Mouse (Mus musculus) lung, postnatal 14 days (tissue): ENCODE data around the gene Recql.

Experiments used
- DNase-seq: peaks from one replicate; pipeline ENCODE4 v3.0.0; 2021

The Recql gene

GRCm38 (mm10) chr6:142387011-142387754 lies at the start of gene Recql, which contains the start of gene Golt1b:
Gene Recql, minus strand, starts transcription at chr6:142387087.
Gene Golt1b, plus strand, starts transcription at chr6:142387221.
- peak; percentile 98 for DNase-seq

GRCm38 (mm10) chr6:142429072-142429471 lies 42.2 kb upstream of the Recql start:
- no peak for DNase-seq

- DNase-seq: no peak
These were observed 38.1 kb upstream of the Recql start for GRCm38 (mm10) chr6:142424976-142425375.

GRCm38 (mm10) chr6:142414597-142414996 lies 27.7 kb upstream of the Recql start:
- no peak for DNase-seq

- no peak for DNase-seq
These were observed 27.0 kb upstream of the Recql start for GRCm38 (mm10) chr6:142413845-142414244.

GRCm38 (mm10) chr6:142412906-142413491 lies 26.1 kb upstream of the Recql start, which contains the start of gene Spx:
Gene Spx, plus strand, starts transcription at chr6:142413441.
- no peak for DNase-seq

- no peak for DNase-seq
These were observed 24.3 kb upstream of the Recql start for GRCm38 (mm10) chr6:142411140-142411539.

GRCm38 (mm10) chr6:142395756-142396155 lies 8.9 kb upstream of the Recql start:
- no peak for DNase-seq

GRCm38 (mm10) chr6:142394669-142395068 lies 7.8 kb upstream of the Recql start:
- DNase-seq: peak; percentile 14

GRCm38 (mm10) chr6:142392312-142392711 lies 5.4 kb upstream of the Recql start:
- no peak for DNase-seq

- DNase-seq: no peak
These were observed 2.2 kb upstream of the Recql start for GRCm38 (mm10) chr6:142389101-142389500.

- no peak for DNase-seq
These were observed 926 bp upstream of the Recql start for GRCm38 (mm10) chr6:142387755-142388271.

- DNase-seq: no peak
These were observed 439 bp downstream of the Recql start for GRCm38 (mm10) chr6:142386285-142387010.

- no peak for DNase-seq
These were observed 2.4 kb downstream of the Recql start for GRCm38 (mm10) chr6:142384521-142384920.

GRCm38 (mm10) chr6:142381615-142382014 lies 5.3 kb downstream of the Recql start:
- DNase-seq: no peak

GRCm38 (mm10) chr6:142379961-142380360 lies 6.9 kb downstream of the Recql start:
- no peak for DNase-seq

GRCm38 (mm10) chr6:142378576-142379330 lies 8.1 kb downstream of the Recql start:
- DNase-seq: no peak

GRCm38 (mm10) chr6:142377081-142377480 lies 9.8 kb downstream of the Recql start:
- no peak for DNase-seq

GRCm38 (mm10) chr6:142369568-142369967 lies 17.3 kb downstream of the Recql start:
- DNase-seq: peak; percentile 12

- DNase-seq: no peak
These were observed 19.3 kb downstream of the Recql start for GRCm38 (mm10) chr6:142367565-142367964.

- no peak for DNase-seq
These were observed 20.3 kb downstream of the Recql start for GRCm38 (mm10) chr6:142366473-142367018.

- DNase-seq: no peak
These were observed 21.0 kb downstream of the Recql start for GRCm38 (mm10) chr6:142365742-142366472.
